Mouse (Mus musculus) heart, postnatal 36 days (tissue): ENCODE measurements around the gene Rps12-ps3. TPM values are rescaled to one million over a fixed set of nuclear protein-coding genes. Genes with fewer than 3 reads are reported as not detected.

Experiments used
- DNase-seq, 2 experiments: peaks; one replicate each; pipeline ENCODE4 v3.0.0; 2021 to 2022
- intact Hi-C: fragments of 180-260 bp; cut with DNase I; formaldehyde crosslinking; loops from one replicate; pipeline ENCODE4 v1.15.1; 2025
- total RNA-seq, 2 experiments: library from RNA; stranded (reverse); gene quantifications; 2 replicates each; pipeline ENCODE4 v1.2.3; 2021

Gene Rps12-ps3
- total RNA-seq, 2 experiments from 2014 or later = 231 to 254 TPM

DNA sequence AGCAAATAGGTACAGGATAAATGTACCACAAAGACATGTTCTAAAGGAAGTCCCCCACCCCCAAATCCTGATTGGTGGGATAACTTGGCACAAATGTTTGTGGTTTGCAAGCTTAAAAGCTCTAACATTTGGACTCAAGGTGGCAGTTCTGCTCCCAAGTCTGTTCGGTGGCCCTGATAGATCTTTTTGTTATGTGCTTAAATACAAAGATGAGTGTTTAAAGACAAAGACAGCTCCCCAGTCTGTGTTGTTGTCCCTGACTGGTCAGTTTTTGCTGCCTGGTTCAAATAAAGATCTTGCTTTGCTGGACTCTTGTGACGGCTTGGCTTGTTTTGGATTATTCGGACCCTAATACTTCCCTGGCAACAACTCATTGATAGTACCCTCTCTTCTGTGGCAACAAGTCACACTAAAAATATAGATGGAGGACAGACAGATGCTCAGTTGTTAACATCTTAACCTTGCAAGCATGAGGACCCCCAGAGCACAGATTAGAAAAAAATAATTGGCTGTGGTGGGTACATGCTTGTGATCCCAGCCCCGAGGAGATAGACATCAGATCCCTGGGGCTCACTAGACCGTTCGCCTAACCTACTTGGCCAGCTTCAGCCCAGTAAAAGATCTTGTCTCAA, 27.4 kb downstream of the Rps12-ps3 start:
- no peak for DNase-seq
- intact Hi-C loops = loop anchor here (10.0 kb wide), 2 partner anchors 405 to 1235 kb away; partner anchors contain the start of genes Cacul1, Eno4 and Hspa12a

DNA sequence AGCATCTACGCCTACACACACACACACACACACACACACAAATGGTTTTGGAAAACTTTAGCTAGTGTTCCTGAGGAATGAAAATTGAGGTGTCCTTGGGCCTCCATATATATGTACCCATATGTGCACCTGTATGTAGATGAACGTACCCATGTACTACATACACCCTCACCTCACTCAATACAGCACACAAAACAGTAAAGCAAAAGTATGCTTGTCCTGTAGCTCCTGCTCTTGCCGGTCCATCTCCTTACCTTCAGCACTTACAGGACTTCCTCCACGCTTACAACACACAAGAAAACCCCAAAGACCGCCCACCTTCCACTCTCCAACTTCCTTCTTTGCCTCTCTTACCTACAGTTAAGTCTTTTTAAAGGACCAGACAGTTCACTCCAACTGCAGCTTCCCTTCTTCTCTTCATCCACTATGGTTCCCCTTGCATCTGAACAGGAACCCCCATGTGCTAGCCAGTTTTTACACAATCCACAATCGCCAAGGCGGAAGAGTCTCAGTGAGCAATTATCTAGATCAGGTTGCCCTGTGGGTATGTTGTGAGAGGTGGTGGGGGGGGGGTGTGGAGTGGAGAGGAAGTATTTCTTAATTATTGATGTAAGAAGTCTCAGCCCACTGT, 28.3 kb downstream of the Rps12-ps3 start:
- DNase-seq = no peak
- intact Hi-C loops = no loop called here

DNA sequence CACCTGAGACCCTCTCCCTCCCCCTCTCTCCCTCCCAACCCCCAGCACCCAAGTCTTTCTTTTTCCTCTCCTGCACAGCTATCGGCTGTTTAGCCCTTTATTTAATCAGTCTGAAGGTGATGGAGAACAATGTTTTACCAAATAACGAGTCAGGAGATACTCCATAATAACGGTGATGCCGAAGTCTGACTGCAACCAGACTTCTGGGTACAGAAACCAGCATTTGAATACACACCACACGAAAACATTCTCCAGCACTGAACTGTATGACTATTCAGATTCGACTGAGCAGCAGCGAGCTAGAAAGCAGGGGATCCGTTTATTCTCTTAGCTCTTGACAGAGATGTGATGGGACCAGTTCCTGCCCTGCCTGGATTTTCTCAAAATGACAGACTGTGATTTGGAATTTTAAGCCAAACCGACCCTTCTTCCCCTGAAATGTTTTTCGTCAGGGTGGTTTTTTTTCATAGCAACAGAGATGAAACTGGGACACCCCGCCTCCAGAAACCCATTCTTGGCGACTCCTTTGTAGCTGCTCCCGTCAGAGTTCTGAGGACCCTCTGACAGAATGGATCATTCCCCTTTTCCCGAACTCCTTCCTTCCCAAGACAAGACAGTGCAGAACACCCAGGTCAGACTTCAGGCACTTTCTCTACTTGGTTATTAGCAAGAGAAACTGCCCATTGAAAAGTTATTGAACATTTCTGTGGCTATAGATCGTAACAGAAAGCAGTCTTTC, 29.2 kb downstream of the Rps12-ps3 start:
- intact Hi-C loops = no loop called here
- no peak for DNase-seq

DNA sequence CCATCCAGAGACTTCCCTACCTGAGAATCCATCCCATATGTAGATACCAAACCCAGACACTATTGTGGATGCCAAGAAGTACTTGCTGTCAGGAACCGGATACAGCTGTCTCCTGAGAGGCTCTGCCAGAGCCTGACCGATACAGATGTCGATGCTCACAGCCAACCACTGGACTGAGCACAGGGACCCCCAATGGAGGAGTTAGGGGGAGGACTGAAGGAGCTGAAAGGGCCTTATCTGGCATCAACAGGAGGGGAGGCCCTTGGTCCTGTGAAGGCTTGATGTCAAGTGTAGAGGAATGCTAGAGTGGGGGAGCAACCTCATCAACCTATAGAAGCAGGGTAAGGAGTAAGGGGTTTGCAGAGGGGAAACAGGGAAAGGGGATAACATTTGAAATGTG, 30.7 kb downstream of the Rps12-ps3 start:
- intact Hi-C loops = no loop called here
- DNase-seq = no peak

DNA sequence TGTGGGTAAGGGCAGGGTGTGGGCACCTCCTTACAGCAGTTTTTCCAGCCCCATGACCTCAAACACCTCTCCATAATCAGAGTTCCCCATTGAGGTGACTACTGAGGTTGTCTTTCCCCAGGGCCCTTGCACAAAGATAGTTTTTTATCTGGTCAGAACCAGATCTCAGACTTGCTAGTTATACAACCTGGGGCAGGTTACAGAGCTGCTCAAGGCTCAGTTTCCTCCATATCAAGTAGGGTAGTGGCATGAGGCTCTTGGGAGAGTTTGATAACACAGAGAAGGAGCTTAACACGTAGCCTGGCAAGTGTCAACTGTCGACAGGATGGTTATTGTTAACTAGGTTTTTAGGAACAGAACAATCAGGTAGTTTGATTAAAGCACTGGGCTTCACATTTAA, 32.8 kb downstream of the Rps12-ps3 start:
- no peak for DNase-seq
- intact Hi-C loops = no loop called here

DNA sequence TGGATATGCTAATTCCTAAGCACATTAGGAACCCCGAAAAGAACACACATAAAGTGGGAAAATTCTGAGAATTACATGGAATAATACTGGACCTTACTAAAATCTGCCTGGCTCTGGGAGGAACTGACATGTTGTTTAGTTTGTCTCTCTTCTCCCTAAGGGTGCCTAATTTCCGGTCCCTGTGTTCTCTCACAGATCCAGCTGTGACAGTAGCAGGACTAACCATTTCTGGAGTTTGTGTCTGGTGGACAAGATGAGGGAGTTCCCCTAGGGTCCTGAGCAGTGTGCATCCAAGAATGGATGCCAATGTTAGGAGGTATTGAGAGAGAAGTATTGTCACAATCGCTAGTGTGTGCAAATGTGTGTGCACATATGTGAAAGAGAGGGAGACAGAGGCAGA, 34.3 kb downstream of the Rps12-ps3 start:
- intact Hi-C loops = no loop called here
- DNase-seq = no peak

DNA sequence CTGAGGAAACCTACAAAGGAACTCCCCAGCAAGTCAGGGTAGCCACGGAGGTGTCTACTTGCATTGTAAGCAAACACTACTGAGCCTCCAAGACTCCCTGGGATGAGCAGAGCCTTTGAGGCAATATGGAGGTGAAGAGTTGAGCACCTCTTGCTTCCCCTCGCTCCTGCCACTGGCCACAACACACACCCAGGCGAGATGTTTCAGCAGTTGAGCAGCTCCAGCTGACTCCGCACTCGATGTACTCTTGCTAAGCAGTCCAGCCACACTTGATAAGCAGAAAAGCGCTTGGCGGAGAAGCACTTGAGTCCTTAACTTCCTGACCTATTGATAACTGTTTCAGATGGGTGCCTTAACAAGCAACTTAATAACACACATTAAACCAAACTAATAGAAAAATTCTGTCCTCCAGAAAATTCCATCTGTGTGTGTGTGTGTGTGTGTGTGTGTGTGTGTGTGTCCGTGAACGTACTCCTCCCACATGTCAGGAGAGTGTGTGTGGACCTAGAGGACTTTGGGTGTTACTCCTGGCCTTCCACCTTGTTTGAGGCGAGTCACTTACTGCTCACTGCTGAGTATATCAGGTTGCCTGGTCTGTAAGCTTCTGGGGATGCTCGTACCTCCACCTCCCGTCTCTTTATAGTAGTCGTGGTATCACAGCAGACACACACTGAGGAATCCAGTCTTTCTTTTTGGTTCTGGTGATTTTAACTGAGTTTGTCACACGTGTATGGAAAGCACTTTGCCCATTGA, 34.9 kb downstream of the Rps12-ps3 start:
- intact Hi-C loops = no loop called here
- DNase-seq = no peak

DNA sequence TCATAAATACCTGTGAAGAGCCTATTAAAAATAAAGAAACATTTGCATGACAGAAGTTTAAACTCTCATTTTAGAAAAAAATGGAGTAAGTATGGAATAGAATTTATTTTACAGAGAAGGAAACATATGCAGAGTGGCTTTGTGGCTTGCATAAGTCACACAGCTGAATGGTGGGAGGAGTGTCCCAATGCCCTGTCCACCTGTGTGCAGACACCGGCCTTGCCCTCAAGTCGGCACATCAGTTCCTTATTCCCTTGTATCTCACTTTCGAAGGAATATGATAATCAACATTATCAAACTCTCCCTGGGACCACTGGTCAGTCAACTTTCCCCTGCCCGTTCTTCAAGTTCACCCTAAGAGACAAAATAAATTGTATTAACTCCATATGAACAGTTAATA, 35.8 kb downstream of the Rps12-ps3 start:
- intact Hi-C loops = no loop called here
- no peak for DNase-seq

DNA sequence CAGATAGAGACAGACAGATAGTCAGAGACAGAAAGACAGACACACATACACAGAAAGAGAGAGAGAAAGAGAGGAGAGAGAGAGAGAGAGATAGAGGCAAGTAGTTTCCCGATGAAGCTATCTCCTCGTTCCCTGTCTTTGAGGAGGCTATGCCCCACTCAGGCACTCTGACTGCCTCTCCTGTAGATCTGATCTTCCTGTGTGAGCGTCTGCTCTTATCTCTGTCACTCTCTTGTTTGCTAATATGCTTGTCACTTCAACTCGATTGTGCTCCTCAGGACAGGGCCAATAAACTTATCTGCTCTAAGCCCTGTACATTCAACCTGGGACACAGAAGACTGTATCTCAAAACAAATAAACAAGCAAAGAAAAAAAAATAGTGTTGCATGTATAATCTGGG, 37.1 kb downstream of the Rps12-ps3 start:
- no peak for DNase-seq
- intact Hi-C loops = no loop called here

DNA sequence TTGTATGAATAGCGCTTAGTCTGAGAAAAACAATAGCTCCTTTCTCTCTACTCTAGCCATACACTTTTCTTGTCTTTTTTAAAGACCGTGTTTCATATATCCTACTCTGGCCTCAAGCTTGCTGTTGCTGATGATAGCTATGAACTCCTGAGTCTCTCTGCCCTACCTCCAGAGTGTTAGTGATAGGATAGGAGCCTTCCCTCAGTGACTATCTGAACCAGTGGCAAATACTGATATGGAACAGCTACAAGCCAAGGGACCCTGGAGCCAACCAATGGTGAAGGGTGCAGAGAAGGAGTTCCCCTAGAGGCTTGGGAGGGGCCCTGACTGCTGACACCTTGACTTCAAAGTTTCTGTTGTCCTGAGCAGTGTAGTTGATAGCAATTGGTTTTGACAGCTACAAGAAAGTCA, 38.4 kb downstream of the Rps12-ps3 start:
- intact Hi-C loops = no loop called here
- DNase-seq = no peak

DNA sequence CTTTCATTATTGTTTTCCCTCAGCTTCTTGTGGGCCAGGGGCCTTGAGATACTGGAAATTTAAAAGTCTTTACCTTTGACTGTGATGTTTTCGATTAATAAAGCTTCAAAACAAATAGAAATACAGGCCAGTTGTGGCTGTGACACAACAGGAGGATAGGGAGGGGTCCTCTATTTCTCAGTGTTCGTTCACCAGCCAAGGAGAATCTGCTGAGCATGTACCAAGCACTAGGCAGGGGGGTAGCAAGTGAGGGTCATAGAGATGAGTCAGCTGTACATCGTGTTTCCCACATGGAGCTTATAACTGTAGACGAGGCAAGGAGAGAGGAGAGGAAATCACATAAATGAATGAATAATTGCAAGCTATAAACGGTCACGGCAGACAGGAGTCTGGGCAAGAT, 40.6 kb downstream of the Rps12-ps3 start:
- no peak for DNase-seq
- intact Hi-C loops = no loop called here

DNA sequence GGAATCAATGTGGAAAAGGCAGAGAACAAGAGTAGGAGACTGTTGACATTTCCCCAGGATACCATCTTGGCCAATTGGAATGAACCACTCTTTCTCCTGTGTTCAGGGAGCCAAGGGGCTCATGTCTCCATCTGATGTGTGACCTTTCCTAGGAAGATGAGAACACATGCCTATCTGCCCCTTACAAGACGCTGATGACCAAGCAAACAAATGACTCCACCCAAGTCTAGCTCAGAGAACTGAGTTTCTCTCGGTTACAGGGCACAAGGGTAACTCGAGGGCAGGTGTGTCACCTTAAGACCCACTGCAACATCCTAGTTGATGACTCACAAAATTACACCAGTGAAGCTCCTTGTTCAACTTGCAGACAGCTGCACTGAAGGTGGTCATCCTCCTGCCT, 41.6 kb downstream of the Rps12-ps3 start:
- no peak for DNase-seq
- intact Hi-C loops = no loop called here

DNA sequence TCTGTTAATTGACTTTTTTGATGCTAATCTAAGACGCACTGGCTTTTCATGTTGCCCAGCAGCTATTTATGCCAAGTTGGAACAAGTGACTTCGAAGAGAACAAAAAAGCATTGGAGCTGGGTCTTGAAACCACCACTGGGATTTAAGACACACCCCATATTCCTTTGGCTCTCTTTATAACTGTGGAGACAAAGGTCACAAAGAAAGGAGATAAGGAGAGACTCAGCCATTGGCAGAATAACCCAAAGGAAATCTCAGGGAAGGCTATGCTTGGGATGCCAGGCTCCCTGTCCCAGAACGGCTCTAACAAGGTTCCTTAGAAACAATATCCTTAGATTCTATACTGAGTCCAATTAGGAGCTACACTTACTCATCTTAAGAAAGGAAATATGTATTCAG, 44.6 kb downstream of the Rps12-ps3 start:
- intact Hi-C loops = no loop called here
- DNase-seq = no peak

DNA sequence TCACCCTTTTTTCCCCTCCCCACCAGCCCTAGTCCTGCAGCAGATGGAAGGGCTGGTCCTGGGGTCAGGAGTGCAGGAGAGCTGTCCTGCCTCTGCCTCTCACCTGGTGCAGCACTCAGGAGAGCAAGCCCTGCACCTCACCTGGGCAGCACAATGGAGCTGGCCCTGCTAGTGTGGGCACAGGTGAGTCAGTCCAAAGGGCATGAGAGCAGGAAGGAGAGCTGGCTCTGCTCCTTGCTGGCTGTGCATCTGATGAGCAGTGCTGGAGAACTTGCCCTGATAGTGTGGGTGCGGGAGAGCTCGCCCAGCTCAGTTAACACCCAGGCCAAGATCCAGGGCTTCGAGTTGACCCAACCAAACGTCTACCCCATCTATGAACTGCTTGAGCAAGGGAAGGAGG, 45.8 kb downstream of the Rps12-ps3 start:
- intact Hi-C loops = no loop called here
- DNase-seq = no peak

DNA sequence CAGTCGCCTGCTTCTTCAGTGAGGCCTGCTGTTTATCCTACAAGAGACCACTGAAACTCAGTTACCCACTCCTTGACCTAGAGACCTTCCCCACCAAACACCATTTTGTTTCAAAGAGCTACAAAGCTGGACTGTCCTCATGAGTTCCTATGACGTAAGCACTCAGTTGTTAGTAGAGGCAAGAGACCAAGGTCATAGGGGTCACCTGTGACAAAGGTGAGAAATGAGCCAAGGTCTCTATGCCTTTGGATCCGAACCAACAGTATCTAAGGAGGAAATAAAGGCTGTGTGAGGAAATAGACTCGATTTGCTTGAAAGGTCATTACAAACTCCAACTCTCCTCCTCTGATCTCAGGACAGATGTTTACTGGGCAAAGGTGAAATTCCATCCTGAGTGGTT, 48.9 kb downstream of the Rps12-ps3 start:
- DNase-seq = no peak
- intact Hi-C loops = no loop called here

Other genes with a start within 250 kb of the Rps12-ps3 start
- 1 to 10 TPM; 2.1 to 2.3 TPM for gene Shtn1, start 246.2 kb upstream of the Rps12-ps3 start, total RNA-seq
- gene Vax1, start 152.2 kb upstream of the Rps12-ps3 start, total RNA-seq = not detected
- not detected for gene Kcnk18, start 103.1 kb upstream of the Rps12-ps3 start, total RNA-seq
- under 1 TPM; 0.62 to 0.94 TPM for gene Slc18a2, start 61.4 kb upstream of the Rps12-ps3 start, total RNA-seq
- 10 to 100 TPM; 24.7 to 27.2 TPM for gene Pdzd8, start 23.5 kb downstream of the Rps12-ps3 start, total RNA-seq
- not detected for gene Emx2, start 136.1 kb downstream of the Rps12-ps3 start, total RNA-seq